Mouse (Mus musculus): ENCODE measurements around the gene Dedd. TPM values are rescaled to one million over a fixed set of nuclear protein-coding genes. Genes with fewer than 3 reads are reported as not detected.
"Not testable (repeated sequence)": the region's sequence is repeated elsewhere in the genome, so short reads cannot be mapped to it uniquely, and the experiment has no call there.

Dedd gene
- total RNA-seq (2022), result 10 to 100 TPM; 31.9 to 39.7 (median 37.3) TPM

DNA sequence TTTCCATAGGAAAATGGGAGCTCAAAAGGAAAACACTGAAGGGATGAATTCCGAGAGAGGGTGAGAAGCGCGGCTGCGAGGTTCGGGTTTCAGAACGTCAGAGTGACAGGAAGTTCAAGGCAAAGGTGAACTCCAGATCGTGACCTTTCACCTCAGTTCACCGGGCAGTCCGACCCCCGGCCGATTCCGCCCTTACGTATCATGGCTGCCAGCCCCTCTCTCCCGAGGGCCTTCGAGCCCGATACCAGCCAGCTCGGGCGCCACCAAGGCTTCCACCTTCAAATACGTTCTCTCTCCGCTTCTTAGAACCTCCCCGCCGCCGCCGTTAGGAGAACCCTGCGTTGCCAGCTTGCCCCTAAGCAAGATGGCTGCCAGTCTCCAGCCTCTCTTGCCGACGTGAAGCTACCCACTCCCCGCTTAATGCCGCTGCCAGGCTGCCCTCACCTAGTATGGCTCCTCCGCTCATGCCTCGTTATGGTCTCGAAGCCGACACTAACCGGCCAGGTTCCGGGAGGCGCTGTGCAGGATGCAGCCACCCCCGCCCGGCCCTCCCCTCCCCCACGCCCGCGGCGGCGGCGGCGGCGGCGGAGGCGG lies at the start of gene Dedd:
TSS of gene Dedd (plus strand) at position 307 of the 594 bp plus-strand sequence.
- DNase-seq (ENCODE audit: low spot score in 2 of 2), result peak; percentile 85 to 88

DNA sequence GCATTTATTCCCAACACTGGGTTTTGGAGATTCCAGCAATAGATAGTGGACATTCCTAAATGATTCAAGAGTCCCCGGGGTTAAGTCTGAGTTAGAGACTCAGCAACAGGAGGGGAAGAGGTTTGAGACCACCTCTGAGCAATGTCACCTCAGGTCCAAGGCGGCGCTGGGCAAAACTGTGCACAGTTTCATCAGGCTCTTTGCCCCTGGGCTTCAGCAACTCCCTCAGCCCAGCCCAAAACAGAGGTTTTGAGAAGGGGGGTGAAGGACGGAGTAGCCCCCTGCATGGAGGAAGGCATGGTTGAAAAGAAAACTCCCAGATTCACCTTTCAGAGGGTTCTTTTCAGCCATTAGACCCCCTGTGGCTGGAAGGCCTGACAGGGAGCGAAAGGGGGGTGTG lies 49.2 kb upstream of the Dedd start:
- DNase-seq (ENCODE audit: low spot score in 2 of 2), result peak in 1 of 2 experiments; percentile 1

DNA sequence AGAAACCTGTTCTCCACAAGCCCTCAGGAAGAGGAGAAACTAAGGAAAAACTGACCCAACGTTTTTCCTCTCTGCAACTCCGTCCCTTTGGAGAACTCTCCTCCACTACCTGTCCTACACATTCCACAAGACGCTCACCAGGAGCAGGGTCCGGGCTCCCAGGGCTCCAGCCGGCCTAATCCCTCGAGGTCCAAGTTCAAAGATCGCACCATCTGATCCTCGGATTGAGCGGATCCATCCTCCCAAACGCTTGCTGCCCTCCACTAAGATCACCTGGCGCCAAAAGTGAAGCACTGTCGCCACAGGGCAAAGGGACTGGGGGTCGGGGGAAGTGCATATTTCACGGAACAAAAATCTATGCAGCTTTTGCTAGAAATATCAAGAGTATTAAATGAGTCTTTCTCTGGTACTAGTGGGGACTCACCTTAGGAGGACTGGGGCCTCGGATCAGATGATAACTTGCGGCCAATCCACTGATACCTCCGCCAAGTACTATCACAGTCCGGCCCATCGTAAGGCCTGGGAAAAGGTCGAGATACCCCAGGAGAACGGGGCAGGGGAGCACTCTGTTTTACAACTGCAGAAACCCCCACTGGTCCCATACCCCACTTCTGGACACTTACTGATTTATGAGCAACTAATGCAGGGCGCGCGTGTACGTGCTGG lies 48.6 kb upstream of the Dedd start:
- DNase-seq (ENCODE audit: low spot score in 2 of 2), result no peak

DNA sequence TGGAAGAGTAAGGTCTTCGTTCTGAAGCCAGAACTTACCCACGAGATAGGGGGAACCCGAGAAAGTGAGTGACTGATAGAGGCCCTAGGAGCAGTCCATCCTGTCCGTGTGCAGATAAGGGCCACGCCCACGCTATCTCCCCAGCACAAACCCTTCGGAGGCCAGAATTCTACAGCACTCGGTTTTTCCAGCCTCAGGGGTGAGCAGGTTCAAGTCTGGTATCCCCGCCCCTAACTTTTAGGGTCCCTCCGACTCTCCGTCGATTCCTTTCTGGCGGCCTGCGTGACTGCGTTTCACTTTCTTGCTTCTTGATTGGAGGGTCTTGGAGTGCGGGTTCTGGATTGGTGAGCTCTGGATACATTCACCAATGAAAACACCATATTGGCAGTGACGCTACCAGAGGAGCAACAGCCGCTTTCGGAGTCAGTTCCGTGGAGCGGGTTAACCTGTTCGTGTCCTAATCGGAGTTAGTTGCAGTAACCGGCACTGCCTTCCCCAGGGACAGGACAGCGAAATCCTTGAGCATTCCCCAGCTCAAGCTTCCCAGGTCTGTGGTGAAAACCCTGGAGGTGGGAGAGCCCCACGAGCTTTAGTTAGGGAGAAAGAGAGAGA lies 47.9 kb upstream of the Dedd start, which contains the start of gene Ppox:
TSS of gene Ppox (minus strand) at position 271 of the 612 bp plus-strand sequence.
- peak; percentile 82 to 86 for DNase-seq (ENCODE audit: low spot score in 2 of 2)

DNA sequence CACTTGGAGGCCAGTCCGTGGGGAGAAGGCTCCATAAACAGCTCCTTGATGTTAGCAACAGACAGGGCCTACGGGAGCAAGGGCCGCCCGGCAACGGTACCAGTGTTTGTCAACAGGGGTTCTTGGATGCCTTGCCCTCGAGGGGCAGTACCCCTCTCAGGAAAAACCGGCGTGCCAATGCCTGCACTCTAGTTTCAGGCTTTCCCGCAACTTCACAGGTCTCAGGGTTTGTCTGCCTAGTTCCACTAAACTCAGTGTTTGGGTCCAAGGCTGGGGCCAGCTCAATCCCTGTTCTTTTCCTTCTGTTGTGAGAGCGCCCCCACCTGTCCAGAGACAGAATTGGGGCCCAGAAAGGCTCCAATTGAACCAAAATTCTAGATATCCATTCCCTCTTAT lies 47.4 kb upstream of the Dedd start:
- peak; percentile 71 to 72 for DNase-seq (ENCODE audit: low spot score in 2 of 2)

DNA sequence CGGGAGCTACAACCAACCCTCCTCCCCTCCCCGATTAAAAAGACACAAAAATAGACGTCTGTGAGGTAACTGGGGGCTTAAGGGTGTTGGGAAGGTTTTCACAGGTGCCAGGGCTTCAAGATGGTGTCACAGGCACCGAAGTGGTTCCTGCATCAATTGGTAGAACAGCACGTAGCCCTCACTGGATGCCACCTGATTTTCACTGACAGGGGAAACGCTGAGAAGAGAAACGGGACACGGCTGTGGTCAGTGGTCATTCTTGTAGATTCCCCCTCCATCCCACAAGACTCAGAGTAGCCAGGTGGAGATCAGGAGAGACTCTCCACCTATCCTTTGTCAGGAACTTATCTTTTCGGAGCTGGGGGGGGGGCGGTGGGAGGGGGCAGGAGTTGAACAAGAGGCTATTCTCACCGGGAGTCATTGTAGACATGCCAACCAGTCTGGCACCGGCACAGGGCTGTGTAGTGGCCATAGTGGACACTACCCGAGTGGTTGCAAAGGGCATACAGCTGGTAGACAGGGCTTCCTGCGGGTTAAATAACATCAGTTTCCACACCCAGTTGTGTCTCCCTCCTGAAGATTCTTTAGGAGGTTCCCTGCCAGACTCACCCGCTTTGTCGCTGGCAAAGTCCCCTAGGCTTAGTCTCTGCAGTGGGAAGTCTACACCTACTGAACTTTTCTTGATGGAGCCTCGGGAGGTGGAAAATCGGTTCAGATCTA lies 46.7 kb upstream of the Dedd start:
- DNase-seq (ENCODE audit: low spot score in 2 of 2), result no peak

DNA sequence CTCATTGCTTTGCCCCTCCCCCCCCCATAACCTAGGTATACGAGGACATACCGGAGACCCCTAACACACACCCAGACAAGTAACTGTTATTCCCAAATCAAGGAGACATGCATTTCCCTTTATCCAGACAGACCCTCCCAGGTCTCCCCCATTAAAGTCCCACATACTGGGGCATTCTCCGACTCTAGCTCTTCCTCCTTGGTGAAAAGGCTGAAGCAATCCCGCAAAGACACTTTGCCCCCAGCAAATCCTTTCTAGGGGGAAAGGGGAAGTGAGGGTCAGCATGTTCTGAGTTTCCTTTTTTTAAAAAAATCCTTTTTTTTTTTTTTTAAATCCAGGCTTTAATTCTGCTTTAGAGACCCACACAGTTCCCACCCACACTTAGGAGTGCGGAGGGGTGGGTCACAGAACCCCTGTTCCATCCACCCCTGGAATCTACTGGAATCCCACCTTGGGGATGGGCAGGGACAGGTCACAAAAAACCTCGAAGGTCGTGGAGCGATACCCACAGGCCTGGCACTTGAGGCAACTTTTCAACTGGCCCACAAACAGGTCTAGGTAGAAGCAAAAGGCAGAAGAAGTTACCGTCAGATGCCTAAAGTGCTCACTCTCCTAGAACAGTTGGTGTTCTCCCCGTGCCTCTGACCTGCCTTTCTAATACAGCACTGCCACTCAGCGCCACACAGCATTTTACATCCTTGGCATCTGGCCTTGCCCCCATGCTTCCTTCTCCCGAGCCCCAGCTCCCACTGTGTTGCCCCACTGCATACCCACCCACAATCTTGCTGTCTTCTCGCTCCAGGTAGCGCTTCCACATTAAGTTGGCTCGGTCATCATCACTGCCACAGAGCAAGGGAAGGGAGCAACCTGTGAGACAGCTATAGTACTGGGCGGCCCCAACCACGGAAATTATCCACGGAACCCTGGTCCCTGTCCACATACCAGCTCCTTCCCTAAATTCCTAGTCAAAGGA lies 45.5 kb upstream of the Dedd start:
- no peak for DNase-seq (ENCODE audit: low spot score in 2 of 2)

DNA sequence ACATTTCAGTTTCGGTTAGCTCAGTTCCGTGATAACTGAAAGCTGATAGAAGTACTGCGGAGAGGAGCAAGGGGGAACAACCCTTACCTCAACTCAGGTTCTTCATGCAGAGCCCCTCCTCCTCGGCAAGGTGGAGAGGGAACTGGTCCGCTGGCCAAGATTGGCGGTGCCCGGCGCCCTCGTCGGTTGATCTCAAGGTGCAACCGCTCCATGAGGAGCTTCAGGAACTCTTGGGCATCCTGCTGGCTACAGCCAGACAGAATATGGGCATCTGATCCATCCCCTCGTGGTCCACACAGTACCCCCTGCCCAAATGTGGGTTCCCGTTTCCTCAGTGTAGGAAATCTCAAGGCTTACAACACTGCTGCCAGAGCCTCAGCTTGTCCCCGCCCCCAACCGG lies 44.5 kb upstream of the Dedd start:
- DNase-seq (ENCODE audit: low spot score in 2 of 2), result no peak

DNA sequence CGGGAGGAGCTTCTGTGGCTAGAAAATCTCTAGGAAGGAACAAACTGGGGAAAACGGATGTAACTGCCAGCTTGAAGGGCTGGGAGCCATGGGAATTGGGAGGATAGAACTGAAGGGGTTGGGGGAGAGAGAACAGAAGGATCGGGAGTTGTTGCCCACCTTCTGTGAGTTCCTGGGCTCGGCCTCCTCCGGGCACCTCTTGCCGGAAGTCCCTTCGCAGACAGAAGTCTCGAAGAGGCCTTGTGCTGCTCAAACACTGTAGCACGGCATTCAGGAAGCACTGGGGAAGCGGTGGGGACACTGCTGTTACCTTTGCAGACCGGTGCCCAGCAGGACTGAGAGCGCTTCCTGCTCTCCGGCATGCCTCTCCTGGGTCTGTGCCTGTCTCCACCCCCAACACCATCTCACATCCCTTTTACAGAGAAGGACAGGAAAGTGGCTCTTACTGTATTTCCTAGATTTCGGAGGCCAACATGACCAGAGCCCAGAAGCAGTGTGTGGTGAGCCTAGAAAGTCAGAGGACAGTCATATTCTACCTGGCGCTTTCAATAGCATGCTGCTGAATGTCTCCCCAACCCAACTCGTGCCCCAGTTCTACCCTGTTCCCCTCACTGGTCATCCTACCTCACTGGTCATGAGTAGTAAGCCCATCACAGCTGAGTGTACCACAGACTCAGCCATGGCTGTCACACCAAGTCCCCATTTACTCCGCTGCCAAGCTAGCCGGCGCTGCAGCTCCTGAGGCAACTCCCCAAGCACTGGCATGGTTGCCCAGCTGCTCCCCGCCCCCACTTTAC lies 43.7 kb upstream of the Dedd start:
- no peak for DNase-seq (ENCODE audit: low spot score in 2 of 2)

DNA sequence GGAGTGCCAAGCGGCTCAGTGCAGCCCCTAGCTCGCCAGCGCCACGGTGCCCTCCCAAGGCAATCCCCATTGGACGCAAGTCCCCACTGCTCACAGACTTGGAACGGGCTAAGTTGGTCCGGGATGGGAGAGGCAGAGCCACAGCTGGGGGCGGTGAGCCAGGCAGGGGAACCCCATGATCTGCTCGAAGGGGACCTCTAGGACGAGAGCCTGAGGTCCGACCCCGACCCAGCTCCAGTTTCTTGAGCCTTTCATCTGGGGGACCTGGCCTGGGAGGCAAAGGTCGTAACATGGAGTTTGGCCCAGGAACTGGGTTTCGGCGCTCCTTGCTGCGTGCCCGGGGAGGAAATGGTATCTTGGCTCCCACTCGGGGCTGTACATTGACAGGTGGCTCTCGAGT lies 42.4 kb upstream of the Dedd start:
- DNase-seq (ENCODE audit: low spot score in 2 of 2), result no peak

DNA sequence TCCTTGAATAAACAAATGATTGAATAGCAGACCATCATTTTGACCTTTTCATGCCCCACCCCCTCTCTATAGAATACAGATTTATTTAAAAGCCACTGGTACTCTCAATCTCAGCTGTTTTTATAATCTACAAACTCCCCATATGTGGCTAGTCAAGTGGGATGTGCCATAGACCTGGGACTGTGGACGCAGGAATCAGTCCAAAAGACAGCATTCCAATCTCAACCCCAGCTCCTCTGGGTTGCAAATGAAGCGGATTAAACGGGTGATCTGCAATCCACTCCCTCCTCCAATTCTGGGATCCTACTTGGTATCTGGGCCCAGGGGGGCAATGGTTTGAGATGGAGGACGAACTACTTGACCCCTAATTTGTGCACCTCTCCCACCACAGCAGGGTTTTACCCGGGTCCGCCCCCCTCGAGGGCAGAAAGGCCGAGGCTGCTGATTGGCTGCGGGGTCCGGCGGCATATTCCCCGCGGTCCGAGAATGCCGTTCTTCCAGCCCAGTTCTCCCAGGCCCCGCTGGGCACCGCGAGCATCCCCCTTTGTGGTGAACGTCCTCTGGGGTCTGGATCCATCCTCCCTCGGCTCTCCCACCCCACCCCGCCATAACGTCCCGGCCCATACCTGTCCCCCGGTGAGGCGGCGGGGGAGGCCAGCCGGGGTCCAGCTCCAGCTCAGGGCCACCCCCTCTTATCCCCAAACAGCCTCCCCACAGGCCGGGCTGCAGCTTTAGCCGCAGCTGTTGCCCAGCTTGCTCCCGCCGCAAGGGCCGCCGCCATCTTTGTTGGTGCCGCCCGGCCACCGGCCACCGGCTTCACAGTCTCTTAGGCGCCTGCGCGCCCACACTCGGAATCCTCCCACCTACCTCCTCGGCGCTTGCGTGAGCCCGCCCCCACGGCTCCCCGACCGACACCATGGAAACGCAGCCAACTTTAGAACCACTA lies 41.5 kb upstream of the Dedd start, which contains the start of gene Usp21:
TSS of gene Usp21 (minus strand) at position 856 of the 946 bp plus-strand sequence.
- peak; percentile 88 to 92 for DNase-seq (ENCODE audit: low spot score in 2 of 2)

DNA sequence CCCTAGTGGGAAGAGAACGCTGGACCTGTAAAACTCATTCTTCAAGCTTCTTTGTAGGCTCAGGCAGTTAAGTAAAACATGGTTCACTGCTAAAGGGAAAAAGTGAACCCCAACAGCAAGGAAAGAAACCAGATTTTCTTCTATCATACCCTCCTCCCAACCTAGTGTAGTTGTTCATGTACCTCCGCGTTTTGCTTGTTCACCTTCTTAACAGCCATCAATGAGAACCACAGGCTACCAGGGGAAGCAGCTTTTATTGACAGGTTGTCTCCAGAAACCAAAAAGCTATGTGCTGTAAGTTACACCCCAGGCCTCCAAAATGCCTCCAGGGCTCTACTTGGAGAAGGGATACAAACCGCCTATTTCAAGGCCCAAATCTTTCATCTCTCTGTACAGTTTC lies 40.6 kb upstream of the Dedd start:
- no peak for DNase-seq (ENCODE audit: low spot score in 2 of 2)

DNA sequence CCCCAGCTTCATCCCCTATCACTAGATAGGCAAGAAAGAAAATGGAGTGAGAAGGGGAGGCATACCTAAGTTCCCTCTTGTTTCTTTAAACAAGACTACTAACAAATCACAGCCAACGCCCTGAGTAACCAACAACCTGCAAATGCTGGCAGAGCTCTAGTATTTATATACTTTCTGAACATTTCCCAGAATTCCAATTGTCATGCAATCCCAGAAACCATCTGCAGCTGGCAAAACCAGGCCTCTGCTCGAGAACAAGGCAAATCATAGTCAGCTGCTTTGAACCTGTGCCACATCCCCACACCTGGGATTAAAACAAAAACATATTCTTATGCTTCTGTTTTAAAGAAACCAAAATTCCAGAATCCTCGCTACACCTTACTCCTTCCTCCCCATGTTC lies 35.6 kb upstream of the Dedd start:
- no peak for DNase-seq (ENCODE audit: low spot score in 2 of 2)

DNA sequence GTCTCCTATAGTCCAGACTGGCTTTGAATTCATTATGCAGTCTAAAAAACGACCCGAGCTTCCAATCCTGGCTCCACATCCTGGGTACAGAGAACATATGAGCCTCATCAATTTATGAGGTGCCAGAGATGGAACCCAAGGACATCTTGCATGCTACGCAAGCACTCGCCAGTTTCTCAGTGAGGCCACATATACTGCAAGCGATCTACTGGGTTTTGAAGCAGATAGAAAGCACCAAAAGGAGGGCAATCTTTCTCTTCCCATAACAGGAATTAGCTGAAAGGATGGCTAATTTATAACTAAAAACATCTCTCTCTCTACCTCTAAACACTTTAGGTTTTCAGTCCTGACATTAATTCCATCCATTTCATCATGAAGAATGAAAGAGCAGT lies 35.0 kb upstream of the Dedd start:
- no peak for DNase-seq (ENCODE audit: low spot score in 2 of 2)

DNA sequence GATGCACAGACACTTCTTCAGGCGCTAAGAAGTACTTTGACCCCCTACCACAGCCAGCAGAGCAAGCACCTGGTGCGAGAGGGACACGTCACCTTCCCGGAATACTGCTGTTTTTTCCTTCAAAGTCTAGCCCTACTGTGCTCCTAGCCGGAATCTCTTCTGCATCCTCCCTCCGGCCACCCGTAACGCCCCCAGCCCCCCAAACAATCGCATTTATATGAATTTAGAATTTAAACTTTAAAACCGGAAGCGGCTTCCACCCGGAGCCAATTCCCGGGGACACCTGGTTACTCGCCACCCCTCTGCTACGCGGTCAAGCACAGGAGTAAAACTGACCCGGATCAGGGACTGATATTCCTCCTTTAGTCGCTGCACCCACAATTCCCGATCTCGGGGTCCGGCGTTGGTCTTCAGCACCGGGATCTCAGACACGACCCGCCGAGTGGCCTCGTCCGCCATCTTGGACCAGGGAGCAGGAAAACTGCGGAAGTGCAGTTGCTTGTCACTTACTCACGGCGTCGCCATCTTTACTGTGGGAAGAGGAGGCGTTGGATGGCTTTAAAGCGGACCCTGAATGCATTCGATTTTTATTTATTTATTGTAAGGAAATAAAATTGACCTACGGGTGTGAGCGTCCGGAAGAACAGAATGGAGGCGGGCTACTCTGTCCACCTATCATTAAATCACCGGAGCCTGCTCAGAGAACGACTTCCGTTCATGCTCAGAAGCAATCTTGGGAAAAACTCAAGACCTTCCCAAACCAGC lies 34.5 kb upstream of the Dedd start, which contains the start of gene Ufc1:
TSS of gene Ufc1 (minus strand) at position 727 of the 765 bp plus-strand sequence.
- DNase-seq (ENCODE audit: low spot score in 2 of 2), result peak; percentile 71 to 77

DNA sequence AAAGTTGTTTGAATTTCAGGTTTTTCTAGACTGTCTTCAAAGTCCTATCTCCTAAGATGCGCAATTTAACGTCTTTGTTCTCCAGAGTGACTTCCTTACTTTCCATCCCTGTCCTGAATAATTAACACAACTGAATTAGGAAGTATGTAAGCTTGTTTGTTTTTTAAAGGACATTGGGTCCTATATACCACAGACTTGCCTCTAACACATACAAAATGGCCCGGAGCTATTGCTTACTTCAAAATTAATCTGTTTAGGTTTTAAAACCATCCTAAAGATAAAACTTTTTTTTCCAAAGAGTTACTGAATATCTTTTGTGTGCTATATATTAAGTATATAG lies 33.9 kb upstream of the Dedd start:
- no peak for DNase-seq (ENCODE audit: low spot score in 2 of 2)

DNA sequence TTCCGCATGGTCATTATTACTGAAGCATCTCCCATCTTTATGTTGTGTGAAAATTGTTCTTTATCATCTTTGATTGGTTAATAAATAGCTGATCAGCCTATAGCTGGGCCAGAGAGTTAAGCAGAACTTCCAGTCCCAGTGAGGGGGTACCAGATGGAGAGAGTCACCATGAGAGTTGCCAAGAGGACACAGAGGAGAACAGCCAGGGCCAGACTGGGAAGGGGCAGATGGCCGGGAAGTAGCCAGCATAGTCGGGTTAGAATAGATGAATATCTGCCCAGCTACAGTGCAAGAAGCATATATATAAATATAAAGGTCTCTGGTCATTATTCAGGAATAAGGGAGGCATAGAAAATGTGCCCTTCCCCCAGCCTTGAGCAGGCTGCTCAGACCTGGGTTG lies 30.7 kb upstream of the Dedd start:
- DNase-seq (ENCODE audit: low spot score in 2 of 2), result no peak

DNA sequence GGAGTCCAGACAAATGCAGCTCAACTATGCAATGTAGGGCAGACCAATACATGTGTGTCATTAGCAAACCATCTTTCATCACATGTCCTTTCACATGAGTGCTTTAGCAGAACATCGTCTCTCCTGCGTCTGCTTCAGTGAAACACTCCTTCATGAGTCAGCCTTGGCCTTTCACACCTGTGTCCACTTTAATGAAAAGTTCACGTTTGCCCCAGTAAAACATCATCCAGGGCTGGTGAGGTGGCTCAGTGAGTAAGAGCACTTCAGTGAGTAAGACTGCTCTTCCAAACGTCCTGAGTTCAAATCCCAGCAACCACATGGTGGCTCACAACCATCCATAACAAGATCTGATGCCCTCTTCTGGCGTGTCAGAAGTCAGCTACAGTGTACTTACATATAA lies 22.8 kb upstream of the Dedd start:
- not testable (repeated sequence) for DNase-seq (ENCODE audit: low spot score in 2 of 2)

Measured in gastrocnemius, adult 8-10 months (tissue).